Mouse (Mus musculus) lung, adult 2 months (tissue): ENCODE measurements around the gene March10. TPM values are rescaled to one million over a fixed set of nuclear protein-coding genes. Genes with fewer than 3 reads are reported as not detected.

Experiments used
- DNase-seq: peaks from one replicate; pipeline ENCODE4 v3.0.0; 2022
- H3K4me1 ChIP-seq: fragments of 200-500 bp; 2 replicates; pipeline ENCODE4 v1.6.1; 2011; ENCODE audit warnings: low read length; ENCODE audit not compliant: control insufficient read depth, insufficient read depth
- H3K4me3 ChIP-seq: fragments of 200-500 bp; replicated peaks from 2 replicates; pipeline ENCODE3; 2011; ENCODE audit warnings: low read depth, mild to moderate bottlenecking, control low read depth, low read length; ENCODE audit errors: extremely low read depth
- CTCF ChIP-seq: fragments of 200-500 bp; IDR thresholded peaks from 2 replicates; pipeline ENCODE4 v1.5.1; 2011; ENCODE audit warnings: mild to moderate bottlenecking, low read length, control low read depth; ENCODE audit not compliant: insufficient read depth
- POLR2A ChIP-seq: fragments of 200-500 bp; IDR thresholded peaks from 2 replicates; pipeline ENCODE4 v1.6.1; 2011; ENCODE audit warnings: low read depth, mild to moderate bottlenecking, control low read depth, low read length, borderline replicate concordance; ENCODE audit errors: extremely low read depth
- WGBS: fragments of 180-500 bp; shearing (Covaris S2); methylation state at CpG from one replicate; pipeline ENCODE4 v1.1.7; 2018; 5-methylcytosine and 5-hydroxymethylcytosine counted together
- polyA plus RNA-seq: library from polyadenylated mRNA; depleted of rRNA; stranded (reverse); fragments of >200 nt; gene quantifications from 2 replicates; pipeline ENCODE4 v1.2.3, GENCODE M21; 2012; rRNA removed

The March10 gene
- 0.08 and 0.14 TPM in 2 replicates for polyA plus RNA-seq

- Histone ChIP-seq H3K4me3 (no peak within 1 kb of the TSS), H3K4me1 (peaks cover 6% of the 10 kb centered on the region)
- TF ChIP-seq CTCF (no peak), POLR2A (no peak)
- 5% methylated on average over 35 of the region's 35 CpGs for WGBS
- no peak for DNase-seq
Observed at GRCm38 (mm10) chr11:105456497-105456907, at the start of gene March10. March10 (minus strand) TSS chr11:105456735.

DNA sequence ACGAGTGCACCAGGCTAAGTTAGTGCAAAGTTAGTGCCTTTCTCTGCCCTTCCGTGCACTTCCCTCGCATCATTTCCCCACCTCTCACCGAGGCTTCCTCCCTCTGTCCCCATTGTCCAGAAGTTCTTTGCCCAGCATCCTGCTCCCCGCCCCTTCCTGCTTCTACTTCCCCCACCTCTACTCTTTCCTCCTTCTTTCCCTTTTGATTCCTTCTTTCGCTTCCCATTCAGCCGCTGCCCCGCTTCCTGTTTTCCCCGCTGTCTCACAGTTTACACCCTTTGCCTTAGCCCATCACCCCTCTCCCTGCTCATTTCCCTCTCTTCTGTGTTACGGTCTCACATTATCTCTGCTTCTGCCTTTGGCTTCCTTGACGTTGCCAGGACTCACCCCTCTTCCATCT is 49.8 kb upstream of the March10 start:
- no peak for DNase-seq
- Histone ChIP-seq H3K4me1 (peaks cover 4% of the 10 kb centered on the region; the same call in 1 of the 2 replicates), H3K4me3 (no peak overlapping the region)
- TF ChIP-seq POLR2A, result no peak
- TF ChIP-seq CTCF, result no peak
- WGBS, result 49% methylated on average over 11 of the region's 11 CpGs

- Histone ChIP-seq H3K4me1 (peaks cover 4% of the 10 kb centered on the region; the same call in 1 of the 2 replicates), H3K4me3 (no peak overlapping the region)
- no peak for DNase-seq
- WGBS, result 73% methylated on average over 3 of the region's 3 CpGs
- TF ChIP-seq CTCF (no peak), POLR2A (no peak)
Observed at GRCm38 (mm10) chr11:105505038-105505437, 48.5 kb upstream of the March10 start.

DNA sequence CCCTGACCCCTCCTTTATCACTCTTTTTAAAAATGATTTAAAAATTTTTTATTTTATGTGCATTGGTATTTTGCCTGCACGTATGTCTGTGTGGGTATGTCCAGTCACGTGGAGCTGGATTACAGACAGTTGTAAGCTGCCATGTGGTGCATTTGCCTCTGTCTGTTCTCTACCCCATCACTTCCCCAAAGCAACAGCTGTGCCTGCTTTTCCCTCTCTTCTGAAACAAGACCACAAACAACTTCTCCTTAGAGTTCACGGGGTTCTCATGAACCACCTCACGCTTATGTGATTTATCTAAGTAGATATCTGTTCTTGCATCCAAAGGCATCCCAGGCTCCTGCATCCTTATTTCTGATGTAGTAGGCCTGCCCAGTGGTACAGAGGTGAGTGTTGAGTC is 45.8 kb upstream of the March10 start:
- WGBS, result 81% methylated on average over 4 of the region's 4 CpGs
- H3K4me3 ChIP-seq, result no peak overlapping the region
- no peak for DNase-seq
- TF ChIP-seq POLR2A (no peak), CTCF (no peak)
- H3K4me1 ChIP-seq, result peaks cover 4% of the 10 kb centered on the region; the same call in 1 of the 2 replicates

- no peak overlapping the region for H3K4me3 ChIP-seq
- WGBS, result 69% methylated on average over 6 of the region's 6 CpGs
- no peaks in the 10 kb centered on the region for H3K4me1 ChIP-seq
- no peak for TF ChIP-seq CTCF
- TF ChIP-seq POLR2A, result no peak
- no peak for DNase-seq
Observed at GRCm38 (mm10) chr11:105497505-105497904, 41.0 kb upstream of the March10 start.

- TF ChIP-seq POLR2A (no peak), CTCF (no peak)
- H3K4me3 ChIP-seq, result no peak overlapping the region
- no peaks in the 10 kb centered on the region for H3K4me1 ChIP-seq
- WGBS, result 47% methylated on average over 7 of the region's 7 CpGs
- DNase-seq, result peak; percentile 1
Observed at GRCm38 (mm10) chr11:105496665-105497064, 40.1 kb upstream of the March10 start.

DNA sequence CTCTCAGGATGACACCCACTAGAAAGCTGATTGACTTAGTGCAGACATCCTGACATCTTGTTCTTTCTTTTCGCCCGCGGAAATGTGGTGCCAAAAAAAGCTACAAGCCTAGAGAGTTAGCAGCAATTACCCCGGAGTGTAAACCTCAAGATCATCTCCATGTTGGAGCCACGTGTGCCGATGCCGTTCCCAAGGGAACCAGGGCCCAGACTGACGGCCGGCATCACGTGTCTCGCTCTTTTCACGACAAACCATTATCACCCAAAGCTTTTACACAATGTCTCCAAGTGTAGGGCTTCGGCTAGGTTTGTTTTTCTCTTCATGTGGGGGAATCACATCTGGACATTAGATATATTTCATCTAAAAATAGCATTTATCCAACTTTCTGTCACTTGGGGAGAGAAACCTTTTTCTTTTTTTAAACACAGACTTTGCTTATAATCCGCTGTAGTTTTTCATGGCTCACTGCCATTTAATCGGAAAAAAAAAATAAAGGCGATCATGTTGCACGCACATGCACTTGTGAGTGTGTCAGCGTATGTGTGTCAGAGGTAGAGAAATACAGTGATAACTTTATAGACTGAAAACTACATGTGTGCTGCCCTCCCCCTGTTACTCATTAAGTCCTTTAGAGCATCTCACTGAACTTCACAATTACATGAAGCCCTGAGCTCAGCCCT is 39.2 kb upstream of the March10 start:
- H3K4me3 ChIP-seq, result no peak overlapping the region
- DNase-seq, result peak; percentile 1
- TF ChIP-seq POLR2A (no peak), CTCF (no peak)
- no peaks in the 10 kb centered on the region for H3K4me1 ChIP-seq
- 66% methylated on average over 18 of the region's 18 CpGs for WGBS

- DNase-seq, result peak; percentile 2
- WGBS, result 84% methylated on average over 6 of the region's 6 CpGs
- Histone ChIP-seq H3K4me1 (no peaks in the 10 kb centered on the region), H3K4me3 (no peak overlapping the region)
- TF ChIP-seq POLR2A, result no peak
- TF ChIP-seq CTCF, result no peak
Observed at GRCm38 (mm10) chr11:105494786-105495369, 38.3 kb upstream of the March10 start.

DNA sequence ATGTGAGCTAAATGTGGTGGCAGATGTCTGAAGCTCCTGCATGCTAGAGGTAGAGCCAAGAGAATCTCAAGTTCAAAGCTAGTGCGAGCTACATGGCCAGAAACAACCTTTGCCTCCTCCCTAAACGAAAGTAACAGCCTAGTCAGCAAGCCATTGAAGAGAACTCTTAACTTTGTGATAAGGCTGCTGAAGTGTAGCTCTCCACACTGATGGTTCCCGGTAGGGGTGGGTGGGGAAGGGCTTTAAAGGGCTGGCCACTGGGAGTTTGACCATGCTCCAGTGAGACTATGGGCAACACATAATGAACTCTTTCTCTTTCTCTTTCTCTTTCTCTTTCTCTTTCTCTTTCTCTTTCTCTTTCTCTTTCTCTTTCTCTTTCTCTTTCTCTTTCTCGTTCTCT is 35.9 kb upstream of the March10 start:
- peak; percentile 3 for DNase-seq
- Histone ChIP-seq H3K4me1 (no peaks in the 10 kb centered on the region), H3K4me3 (no peak overlapping the region)
- TF ChIP-seq POLR2A (no peak), CTCF (no peak)
- WGBS, result 63% methylated on average over 3 of the region's 4 CpGs

DNA sequence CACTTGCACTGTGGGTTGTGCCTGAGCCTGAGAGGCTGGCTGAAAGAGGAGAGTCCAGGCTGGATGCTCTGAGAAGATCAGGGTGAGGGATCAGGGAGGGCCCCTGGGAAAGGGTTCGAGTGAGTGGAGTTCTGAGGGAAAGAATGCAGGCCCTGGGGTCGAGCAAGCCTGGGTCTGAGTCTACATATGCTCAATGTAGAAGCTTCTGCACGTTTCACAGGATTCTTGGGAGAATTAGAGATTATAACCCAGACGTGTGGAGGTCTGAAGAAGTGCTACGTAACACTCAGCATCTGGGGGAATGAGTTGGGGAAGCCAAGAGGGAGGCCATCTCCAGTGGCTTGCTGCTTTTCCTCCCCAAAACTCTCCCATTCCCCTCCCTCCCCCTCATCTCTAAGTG is 34.4 kb upstream of the March10 start:
- TF ChIP-seq CTCF (no peak), POLR2A (no peak)
- Histone ChIP-seq H3K4me3 (no peak overlapping the region), H3K4me1 (no peaks in the 10 kb centered on the region)
- peak; percentile 0 for DNase-seq
- WGBS, result 70% methylated on average over 5 of the region's 5 CpGs
